ENCODE assay signal across 9 mouse cellular contexts in the genomic region with DNA sequence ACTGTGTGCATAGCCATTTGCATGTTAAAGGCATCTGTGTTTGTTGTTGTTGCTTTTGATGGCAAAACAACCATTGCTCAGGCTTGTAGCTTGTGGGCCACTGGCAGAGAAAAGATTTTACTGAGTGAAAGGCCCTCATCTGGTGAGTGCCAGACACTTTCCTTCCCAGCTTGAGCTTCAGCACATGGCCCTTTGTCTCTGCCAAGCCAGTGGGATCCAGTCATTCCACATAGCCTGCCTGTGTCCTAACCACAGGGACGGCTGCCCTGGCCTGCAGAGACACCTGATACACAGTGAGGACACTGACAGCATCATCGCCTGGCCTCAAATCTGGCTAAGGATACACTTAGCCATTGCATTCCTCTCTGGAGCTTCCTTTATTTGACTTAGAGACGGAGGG.
DNase-seq lines count a peak whose midpoint lies in the region; ATAC-seq and TF ChIP-seq lines count a peak whose summit lies in the region.
"Had no signal": no experiment of that assay in that cellular context is flagged by ENCODE, and none has a peak within 500 bp of the region (broad histone marks: within the 10 kb centered on the region; RNA-seq: fewer than 3 reads in every experiment).

No protein-coding gene starts in this region.

- peaks cover under 1% of the 10 kb centered on the region; the same call in 1 of the 2 replicates for H3K79me2 ChIP-seq in heart, adult 2 months (replicated peaks; ENCODE audit: control insufficient read depth, insufficient read depth, low read length)

- no peak overlapping the region for H3K9ac ChIP-seq in forebrain, embryonic 14.5 days (ENCODE audit: low read length)
- no peak overlapping the region for H3K9ac ChIP-seq in forebrain, embryonic 11.5 days (ENCODE audit: low read length)
- no peak overlapping the region for H3K9ac ChIP-seq in neural tube, embryonic 15.5 days (replicated peaks)
- H3K9ac ChIP-seq in heart, adult 2 months (ENCODE audit: low read depth, low read length), result no peak overlapping the region

- DNase-seq in forebrain, embryonic 14.5 days (ENCODE audit: low spot score), result peak; percentile 10
- no peak for DNase-seq in forebrain, embryonic 11.5 days (ENCODE audit: low spot score)
- DNase-seq in neural tube, embryonic 10.5 days (ENCODE audit: extremely low spot score, low spot score), result no peak
- peak; percentile 66 to 84 for DNase-seq in heart, adult 2 months
- DNase-seq in retina, embryonic 14.5 days (ENCODE audit: low spot score), result no peak
- DNase-seq in thymus, postnatal 14 days, result no peak
- DNase-seq in thymus, adult 18-20 months, result no peak
- DNase-seq: lung, adult 18-20 months had no signal

- H3K4me2 ChIP-seq in forebrain, embryonic 14.5 days (ENCODE audit: low read length), result no peak overlapping the region
- no peak overlapping the region for H3K4me2 ChIP-seq in forebrain, embryonic 11.5 days (ENCODE audit: low read depth, low read length, severe bottlenecking)
- no peak overlapping the region for H3K4me2 ChIP-seq in neural tube, embryonic 15.5 days

- no peaks in the 10 kb centered on the region for H3K27me3 ChIP-seq in forebrain, embryonic 14.5 days (replicated peaks; ENCODE audit: control insufficient read depth, insufficient read depth, low read length)
- no peaks in the 10 kb centered on the region for H3K27me3 ChIP-seq in forebrain, embryonic 11.5 days (ENCODE audit: control insufficient read depth, insufficient read depth, low read length)
- no peaks in the 10 kb centered on the region for H3K27me3 ChIP-seq in neural tube, embryonic 15.5 days (replicated peaks)
- no peaks in the 10 kb centered on the region for H3K27me3 ChIP-seq in heart, adult 2 months (ENCODE audit: control insufficient read depth, insufficient read depth, low read length)

- no peak overlapping the region for H3K4me3 ChIP-seq in forebrain, embryonic 14.5 days (ENCODE audit: low read depth, low read length)
- no peak overlapping the region for H3K4me3 ChIP-seq in forebrain, embryonic 11.5 days (ENCODE audit: low read depth, low read length)
- no peak overlapping the region for H3K4me3 ChIP-seq in neural tube, embryonic 15.5 days (replicated peaks)
- no peak overlapping the region for H3K4me3 ChIP-seq in heart, adult 2 months

- intact Hi-C loops in heart, adult 2 months (cut with DNase I), result loop anchor here (5.0 kb wide), 2 partner anchors 73 to 152 kb away; a partner anchor contains a TSS

- TF ChIP-seq EP300 in heart, adult 2 months (IDR thresholded peaks at IDR 0.05; ENCODE audit: insufficient read depth, low read depth, low read length), result peak; percentile 96

- no peaks in the 10 kb centered on the region for H3K36me3 ChIP-seq in forebrain, embryonic 14.5 days (ENCODE audit: control insufficient read depth, insufficient read depth, low read length)
- no peaks in the 10 kb centered on the region for H3K36me3 ChIP-seq in forebrain, embryonic 11.5 days (ENCODE audit: control insufficient read depth, insufficient read depth, low read length)
- no peaks in the 10 kb centered on the region for H3K36me3 ChIP-seq in neural tube, embryonic 15.5 days
- H3K36me3 ChIP-seq in heart, adult 2 months (ENCODE audit: control insufficient read depth, insufficient read depth, low read length), result peaks cover 31% of the 10 kb centered on the region

- 70% methylated on average over 3 of the region's 3 CpGs for WGBS in forebrain, embryonic 14.5 days
- 57% methylated on average over 3 of the region's 3 CpGs for WGBS in forebrain, embryonic 11.5 days
- 79% methylated on average over 3 of the region's 3 CpGs for WGBS in neural tube, embryonic 15.5 days
- 53% methylated on average over 3 of the region's 3 CpGs for WGBS in heart, adult 2 months

- peak; percentile 20; the same call in 1 of the 2 replicates for ATAC-seq in forebrain, embryonic 14.5 days
- no peak for ATAC-seq in forebrain, embryonic 11.5 days (replicated peaks; ENCODE audit: low FRiP score)
- ATAC-seq in neural tube, embryonic 15.5 days (ENCODE audit: low FRiP score), result 0 out of 2 replicates have a peak, but pooled peaks have one; percentile 34

- H3K27ac ChIP-seq in forebrain, embryonic 14.5 days (ENCODE audit: low read depth, low read length), result no peak overlapping the region
- no peak overlapping the region for H3K27ac ChIP-seq in forebrain, embryonic 11.5 days (ENCODE audit: low read depth, low read length)
- H3K27ac ChIP-seq in neural tube, embryonic 15.5 days (replicated peaks), result no peak overlapping the region
- peak overlapping the region; percentile 57 for H3K27ac ChIP-seq in heart, adult 2 months

- peak; percentile 24 for TF ChIP-seq CTCF in heart, adult 2 months (IDR thresholded peaks at IDR 0.05)

- H3K4me1 ChIP-seq in forebrain, embryonic 14.5 days (ENCODE audit: control insufficient read depth, insufficient read depth, low read length), result no peaks in the 10 kb centered on the region
- no peaks in the 10 kb centered on the region for H3K4me1 ChIP-seq in forebrain, embryonic 11.5 days (replicated peaks; ENCODE audit: control insufficient read depth, insufficient read depth, low read length)
- H3K4me1 ChIP-seq in neural tube, embryonic 15.5 days, result peaks cover 12% of the 10 kb centered on the region
- peaks cover 18% of the 10 kb centered on the region for H3K4me1 ChIP-seq in heart, adult 2 months (ENCODE audit: control insufficient read depth, insufficient read depth, low read length)

- TF ChIP-seq POLR2A in heart, adult 2 months (IDR thresholded peaks at IDR 0.05; ENCODE audit: insufficient read depth, low read depth, low read length), result no peak

- H3K9me3 ChIP-seq in forebrain, embryonic 14.5 days (replicated peaks; ENCODE audit: control insufficient read depth, low read length), result no peaks in the 10 kb centered on the region
- H3K9me3 ChIP-seq in forebrain, embryonic 11.5 days (ENCODE audit: control insufficient read depth, low read length), result no peaks in the 10 kb centered on the region
- H3K9me3 ChIP-seq in neural tube, embryonic 15.5 days (replicated peaks), result no peaks in the 10 kb centered on the region

Comparison
In these comparisons a context has a peak if more than half of its experiments do, and no peak if none do; other contexts are left out.
1. DNase-seq: peak in forebrain, embryonic 14.5 days (single experiment) and heart, adult 2 months (2 of 2); none in forebrain, embryonic 11.5 days (single experiment), neural tube, embryonic 10.5 days (single experiment), retina, embryonic 14.5 days (single experiment), thymus, postnatal 14 days (single experiment) and thymus, adult 18-20 months (0 of 2).